ENCODE assay signal across 15 mouse cellular contexts in genomic region chr6:82609339-82609926, GRCm38 (mm10).
DNase-seq lines count a peak whose midpoint lies in the region; ATAC-seq lines count a peak whose summit lies in the region.
"Had no signal": no experiment of that assay in that cellular context is flagged by ENCODE, and none has a peak within 500 bp of the region (broad histone marks: within the 10 kb centered on the region; RNA-seq: fewer than 3 reads in every experiment).

No protein-coding gene starts in this region.

- 40% methylated on average over 7 of the region's 7 CpGs for WGBS in forebrain, embryonic 16.5 days
- 29% methylated on average over 7 of the region's 7 CpGs for WGBS in midbrain, embryonic 16.5 days

- no peaks in the 10 kb centered on the region for H3K9me3 ChIP-seq in forebrain, embryonic 16.5 days (ENCODE audit: control insufficient read depth, low read length)
- no peaks in the 10 kb centered on the region for H3K9me3 ChIP-seq in midbrain, embryonic 16.5 days (replicated peaks; ENCODE audit: control insufficient read depth, low read length, poor library complexity, severe bottlenecking)
- H3K9me3 ChIP-seq: limb, embryonic 12.5 days had no signal

- ATAC-seq in forebrain, embryonic 16.5 days: peak; percentile 83
- peak; percentile 90 for ATAC-seq in midbrain, embryonic 16.5 days
- ATAC-seq in inflammation-experienced regulatory T-cells, adult 6 months: no peak
- ATAC-seq: Patski had no signal

- intact Hi-C loops in left cerebral cortex, postnatal 25 days (cut with DNase I): loop anchor here (5.0 kb wide), 2 partner anchors 93 to 317 kb away; no protein-coding TSS in a partner anchor
- intact Hi-C loops in left cerebral cortex, postnatal 36 days (cut with DNase I): loop anchor here (2.0 to 10.0 kb wide), 2 partner anchors 93 to 485 kb away; no protein-coding TSS in a partner anchor

- H3K27ac ChIP-seq in forebrain, embryonic 16.5 days (ENCODE audit: low read length): no peak overlapping the region
- H3K27ac ChIP-seq in midbrain, embryonic 16.5 days (ENCODE audit: low read length): peak overlapping the region; percentile 68
- H3K27ac ChIP-seq: limb, embryonic 12.5 days had no signal

- peak; percentile 5 for DNase-seq in embryo, embryonic 10.5 days (ENCODE audit: low spot score)
- DNase-seq in embryo, embryonic 9.5 days (ENCODE audit: extremely low spot score): no peak
- peak; percentile 35 to 37 for DNase-seq in left cerebral cortex, postnatal 25 days (ENCODE audit: low spot score in 2 of 2)
- no peak for DNase-seq in left cerebral cortex, postnatal 36 days (ENCODE audit: low spot score in 2 of 2)
- no peak for DNase-seq in cerebellum, postnatal 10 days
- DNase-seq: cerebellum, postnatal 25 days; gastrocnemius, postnatal 14 days; lung, adult 18-20 months; retina, postnatal 1 day had no signal

- H3K27me3 ChIP-seq in forebrain, embryonic 16.5 days (replicated peaks; ENCODE audit: control insufficient read depth, insufficient read depth, low read length): no peaks in the 10 kb centered on the region
- no peaks in the 10 kb centered on the region for H3K27me3 ChIP-seq in midbrain, embryonic 16.5 days (ENCODE audit: control insufficient read depth, insufficient read depth, low read depth, low read length)
- H3K27me3 ChIP-seq: limb, embryonic 12.5 days; Patski had no signal

- no peak overlapping the region for H3K4me2 ChIP-seq in forebrain, embryonic 16.5 days (ENCODE audit: low read length)
- H3K4me2 ChIP-seq in midbrain, embryonic 16.5 days (ENCODE audit: low read length): peak overlapping the region; percentile 33; the same call in 1 of the 2 replicates
- H3K4me2 ChIP-seq: heart, embryonic 11.5 days; limb, embryonic 12.5 days had no signal

- no peak overlapping the region for H3K4me3 ChIP-seq in forebrain, embryonic 16.5 days (replicated peaks; ENCODE audit: low read length)
- no peak overlapping the region for H3K4me3 ChIP-seq in midbrain, embryonic 16.5 days (ENCODE audit: low read depth, low read length)
- H3K4me3 ChIP-seq: limb, embryonic 12.5 days had no signal

- H3K4me1 ChIP-seq in forebrain, embryonic 16.5 days (replicated peaks; ENCODE audit: control insufficient read depth, insufficient read depth, low read length): peaks cover 9% of the 10 kb centered on the region
- peaks cover 13% of the 10 kb centered on the region for H3K4me1 ChIP-seq in midbrain, embryonic 16.5 days (ENCODE audit: control insufficient read depth, insufficient read depth, low read length)

- no peak overlapping the region for H3K9ac ChIP-seq in forebrain, embryonic 16.5 days (replicated peaks; ENCODE audit: low read depth, low read length)
- H3K9ac ChIP-seq in midbrain, embryonic 16.5 days (ENCODE audit: low read depth, low read length): no peak overlapping the region
- H3K9ac ChIP-seq: limb, embryonic 12.5 days had no signal

- H3K36me3 ChIP-seq in forebrain, embryonic 16.5 days (ENCODE audit: control insufficient read depth, insufficient read depth): no peaks in the 10 kb centered on the region
- no peaks in the 10 kb centered on the region for H3K36me3 ChIP-seq in midbrain, embryonic 16.5 days (ENCODE audit: control insufficient read depth, insufficient read depth, low read length)
- H3K36me3 ChIP-seq: limb, embryonic 12.5 days had no signal

Comparison
In these comparisons a context has a peak if more than half of its experiments do, and no peak if none do; other contexts are left out.
1. DNase-seq: peak in embryo, embryonic 10.5 days (single experiment) and left cerebral cortex, postnatal 25 days (2 of 2); none in embryo, embryonic 9.5 days (single experiment), left cerebral cortex, postnatal 36 days (0 of 2) and cerebellum, postnatal 10 days (0 of 2).